Mouse (Mus musculus) ES-E14 (cell line): Measurements from ENCODE around the gene Abca7. TPM values are rescaled to one million over a fixed set of nuclear protein-coding genes. Genes with fewer than 3 reads are reported as not detected.
A peak's percentile ranks its signal among the peaks of the same experiment; 100 is the strongest.

ENCODE experiments used
- DNase-seq: peaks from one replicate; pipeline ENCODE4 v3.0.0-alpha.2; 2013; ENCODE audit warnings: low read depth, low spot score
- H3K27ac ChIP-seq: 2 replicates; pipeline ENCODE4 v1.5.1; 2012; ENCODE audit warnings: low read depth, mild to moderate bottlenecking, low read length, moderate library complexity, mixed read lengths; ENCODE audit not compliant: poor library complexity, insufficient read depth, severe bottlenecking
- H3K36me3 ChIP-seq: 2 replicates; pipeline ENCODE4 v1.6.1; 2012; ENCODE audit warnings: mild to moderate bottlenecking, low read length, moderate library complexity, mixed read lengths; ENCODE audit not compliant: control insufficient read depth, poor library complexity, insufficient read depth, severe bottlenecking
- H3K4me1 ChIP-seq, 2 experiments: fragments of 150-350 bp in 1 of 2; sonication (generic) in 1 of 2; 2 replicates each; pipeline ENCODE4 v1.6.1; 2012; ENCODE audit warnings: low read length in 2 of 2, mild to moderate bottlenecking in 1 of 2, mixed read lengths in 1 of 2; ENCODE audit not compliant: control insufficient read depth in 2 of 2, insufficient read depth in 2 of 2, poor library complexity in 1 of 2
- H3K4me3 ChIP-seq, 2 experiments: fragments of 150-350 bp in 1 of 2; sonication (generic) in 1 of 2; 2 replicates each; pipeline ENCODE4 v1.5.1; 2012; ENCODE audit warnings: low read length in 2 of 2, low read depth in 1 of 2, mild to moderate bottlenecking in 1 of 2, mixed read lengths in 1 of 2; ENCODE audit not compliant: insufficient read depth in 1 of 2, poor library complexity in 1 of 2, severe bottlenecking in 1 of 2
- H3K9ac ChIP-seq: 2 replicates; pipeline ENCODE4 v1.6.1; 2012; ENCODE audit warnings: low read depth, mild to moderate bottlenecking, low read length, mixed read lengths; ENCODE audit not compliant: poor library complexity, insufficient read depth, severe bottlenecking
- H3K9me3 ChIP-seq: fragments of 150-350 bp; sonication (generic); 2 replicates; pipeline ENCODE4 v1.6.1; 2012; ENCODE audit warnings: low read depth, mild to moderate bottlenecking, low read length; ENCODE audit not compliant: control insufficient read depth, insufficient read depth
- CHD2 ChIP-seq: IDR thresholded peaks from 2 replicates; pipeline ENCODE4 v1.6.1; 2014; ENCODE audit warnings: mild to moderate bottlenecking, low read depth, low read length, inconsistent platforms
- HCFC1 ChIP-seq: IDR thresholded peaks from 2 replicates; pipeline ENCODE4 v1.6.1; 2012; ENCODE audit warnings: low read length, inconsistent platforms, borderline replicate concordance; ENCODE audit not compliant: insufficient read depth
- MAFK ChIP-seq: IDR thresholded peaks from 2 replicates; pipeline ENCODE4 v1.6.1; 2014; ENCODE audit warnings: mild to moderate bottlenecking, low read depth, low read length, inconsistent platforms; ENCODE audit not compliant: insufficient read depth
- ZC3H11A ChIP-seq: IDR thresholded peaks from 2 replicates; pipeline ENCODE4 v1.6.1; 2012; ENCODE audit warnings: low read depth, mild to moderate bottlenecking, inconsistent platforms, low read length, borderline replicate concordance
- ZNF384 ChIP-seq: IDR thresholded peaks from 2 replicates; pipeline ENCODE4 v1.6.1; 2012; ENCODE audit warnings: low read depth, low read length, inconsistent platforms
- in situ Hi-C, 2 experiments: fragments of 600-800 bp; cut with MboI; formaldehyde crosslinking; loops; one replicate each; pipeline ENCODE4 v1.15.1; 2025; ENCODE audit warnings: low sequenced_read_pairs in 2 of 2, inconsistent platforms in 1 of 2; ENCODE audit not compliant: unreplicated experiment in 2 of 2
- total RNA-seq: library from RNA; depleted of rRNA; stranded (reverse); fragments of 300-350 nt; gene quantifications from 2 replicates; pipeline ENCODE4 v1.2.3, GENCODE M21; 2012

The Abca7 gene
- total RNA-seq, 1 experiment = 8.8 TPM

GRCm38 (mm10) chr10:80030736-80031135 is 34.4 kb downstream of the Abca7 start:
- Histone ChIP-seq H3K4me1 (peaks cover 6 to 34% of the 10 kb centered on the region in 2 experiments), H3K4me3 (no peak overlapping the region), H3K27ac (no peak overlapping the region), H3K36me3 (peaks cover 15% of the 10 kb centered on the region), H3K9me3 (no peaks in the 10 kb centered on the region), H3K9ac (no peak overlapping the region)
- DNase-seq = no peak
- in situ Hi-C loops = no loop called here
- TF ChIP-seq MAFK (no peak), HCFC1 (no peak), CHD2 (no peak), ZC3H11A (no peak), ZNF384 (no peak)

- no peaks in the 10 kb centered on the region for H3K9me3 ChIP-seq
- TF ChIP-seq ZNF384 (no peak), MAFK (no peak), ZC3H11A (no peak), HCFC1 (no peak), CHD2 (no peak)
- in situ Hi-C loops = no loop called here
- peaks cover 38% of the 10 kb centered on the region for H3K36me3 ChIP-seq
- no peak for DNase-seq
- H3K4me3 ChIP-seq = no peak overlapping the region
- no peak overlapping the region for H3K27ac ChIP-seq
- peaks cover 6 to 24% of the 10 kb centered on the region in 2 experiments for H3K4me1 ChIP-seq
- no peak overlapping the region for H3K9ac ChIP-seq
Observed at GRCm38 (mm10) chr10:80032799-80033480, 36.6 kb downstream of the Abca7 start.

GRCm38 (mm10) chr10:80033511-80034391 is 37.5 kb downstream of the Abca7 start:
- Histone ChIP-seq H3K9me3 (no peaks in the 10 kb centered on the region), H3K36me3 (peaks cover 45% of the 10 kb centered on the region), H3K4me1 (peaks cover 6 to 25% of the 10 kb centered on the region in 2 experiments), H3K9ac (no peak overlapping the region), H3K4me3 (no peak overlapping the region), H3K27ac (peak overlapping the region; percentile 25; the same call in 1 of the 2 replicates)
- no peak for DNase-seq
- in situ Hi-C loops = no loop called here
- TF ChIP-seq ZC3H11A (0 out of 2 replicates have a peak, but pooled peaks have one; percentile 5), ZNF384 (no peak)

DNA sequence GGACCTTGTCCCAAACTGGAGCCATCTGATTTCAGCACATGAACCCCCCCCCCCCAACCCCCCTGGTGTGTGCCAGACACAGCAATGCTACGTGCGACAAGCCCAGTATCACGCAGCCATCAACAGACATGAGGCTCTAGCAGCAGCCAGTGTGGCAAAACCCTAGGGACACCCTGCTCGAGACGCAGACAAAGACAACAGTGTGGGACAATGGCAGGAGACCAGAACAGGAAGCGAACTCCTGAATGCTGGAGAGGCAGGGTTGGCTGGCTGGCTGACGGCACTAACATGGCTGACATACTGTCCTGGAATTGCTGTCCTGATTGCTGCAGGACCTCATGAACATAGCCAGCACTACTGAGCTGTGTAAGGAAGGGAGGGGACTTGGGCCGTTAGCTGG is 38.9 kb downstream of the Abca7 start:
- H3K9me3 ChIP-seq = no peaks in the 10 kb centered on the region
- H3K36me3 ChIP-seq = peaks cover 43% of the 10 kb centered on the region
- in situ Hi-C loops = no loop called here
- H3K4me1 ChIP-seq = peaks cover 6 to 23% of the 10 kb centered on the region in 2 experiments
- H3K27ac ChIP-seq = peak overlapping the region; percentile 6; the same call in 1 of the 2 replicates
- TF ChIP-seq HCFC1 = no peak
- TF ChIP-seq ZNF384 = no peak
- TF ChIP-seq ZC3H11A = no peak
- TF ChIP-seq MAFK = no peak
- H3K9ac ChIP-seq = no peak overlapping the region
- H3K4me3 ChIP-seq = no peak overlapping the region
- DNase-seq = no peak
